Mouse (Mus musculus): ENCODE measurements around the gene Atg7.

DNA sequence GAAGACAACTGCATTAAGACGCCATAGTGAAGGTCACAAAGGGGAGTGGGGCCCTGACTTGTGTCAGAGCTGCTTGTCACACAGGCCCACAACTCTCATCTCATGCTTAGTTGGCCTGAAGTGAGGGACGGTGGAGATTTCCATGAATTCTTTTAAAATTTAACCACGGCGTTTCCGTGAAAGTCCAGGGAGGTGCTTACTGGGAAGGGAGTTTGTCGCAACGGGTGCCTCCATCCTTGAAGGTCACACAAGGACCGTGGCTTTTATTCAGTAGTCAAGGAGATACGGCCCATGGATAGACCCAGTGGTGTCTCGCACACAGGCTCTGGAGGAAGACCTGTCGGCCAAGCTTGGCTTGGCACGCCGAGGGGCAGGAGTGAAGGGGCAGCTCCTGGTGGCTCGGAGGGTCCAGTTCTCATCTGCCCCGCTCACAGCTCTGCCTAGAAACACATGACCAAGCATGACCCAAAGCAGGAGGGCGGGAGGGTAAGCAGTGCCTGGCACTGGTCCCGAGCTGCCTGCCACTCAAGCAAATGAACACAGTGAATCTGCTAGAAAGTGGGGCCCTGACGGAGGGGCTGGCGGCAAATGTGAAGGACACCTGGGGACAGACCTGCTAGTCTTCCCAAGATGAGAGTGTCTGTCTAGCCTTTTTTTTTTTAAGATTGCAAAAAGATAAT lies 236.1 kb downstream of the Atg7 start:
- no peak for TF ChIP-seq CTCF (IDR thresholded peaks at IDR 0.05; ENCODE audit: insufficient read depth, low read depth, low read length)
- TF ChIP-seq POLR2A (IDR thresholded peaks at IDR 0.05; ENCODE audit: insufficient read depth, low read depth, low read length): no peak

All from olfactory bulb, adult 2 months (tissue).